Mouse (Mus musculus) regulatory T cell (primary cell): ENCODE measurements around the gene Gatad2b.
"Not testable (repeated sequence)": the region's sequence is repeated elsewhere in the genome, so short reads cannot be mapped to it uniquely, and the experiment has no call there.

ENCODE experiments used
- in situ Hi-C: fragments of 300-600 bp; cut with MboI, MseI; formaldehyde crosslinking; loops from one replicate; pipeline ENCODE4 v1.15.1; 2025; ENCODE audit warnings: high pct_unique_total_duplicates

The Gatad2b gene

DNA sequence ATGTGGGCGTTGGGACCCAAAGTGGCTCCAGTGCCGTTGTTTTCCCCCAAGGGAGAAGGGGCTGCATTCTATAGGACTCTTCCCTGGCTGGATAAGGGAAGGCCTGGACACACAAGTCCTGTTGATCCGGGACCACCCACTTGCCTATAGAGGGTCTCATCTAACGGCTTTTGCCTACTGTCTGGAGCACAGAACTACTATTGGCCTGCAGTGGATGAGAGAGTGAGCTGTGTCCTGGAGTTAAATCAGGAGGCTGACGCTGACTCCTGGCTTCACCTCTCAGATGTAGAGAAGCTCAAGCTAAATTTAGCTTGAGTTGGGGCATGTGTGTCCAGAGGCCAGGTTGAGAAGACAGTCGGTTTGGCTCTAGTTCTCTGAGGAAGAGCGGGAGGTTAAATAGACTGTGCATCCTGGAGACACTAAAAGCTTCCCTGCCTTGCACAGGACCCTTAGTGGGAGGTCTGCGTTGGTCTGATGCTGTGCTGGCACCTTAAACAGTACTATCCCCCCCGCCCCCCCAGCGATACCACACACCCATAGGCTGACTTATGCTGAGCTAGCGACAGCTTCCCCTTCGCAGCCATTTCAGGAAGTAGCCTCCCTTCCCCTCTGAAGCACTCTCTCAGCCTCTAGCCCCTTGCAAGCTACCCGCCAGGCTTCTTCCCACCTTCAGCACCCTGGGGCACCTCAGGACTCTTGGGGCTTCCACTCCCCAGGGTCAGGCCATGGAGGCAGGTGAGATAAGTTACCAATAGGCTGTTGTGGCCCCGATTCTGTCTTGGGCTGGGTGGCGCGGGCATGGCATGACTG lies 26.8 kb upstream of the Gatad2b start:
- in situ Hi-C loops = no loop called here

DNA sequence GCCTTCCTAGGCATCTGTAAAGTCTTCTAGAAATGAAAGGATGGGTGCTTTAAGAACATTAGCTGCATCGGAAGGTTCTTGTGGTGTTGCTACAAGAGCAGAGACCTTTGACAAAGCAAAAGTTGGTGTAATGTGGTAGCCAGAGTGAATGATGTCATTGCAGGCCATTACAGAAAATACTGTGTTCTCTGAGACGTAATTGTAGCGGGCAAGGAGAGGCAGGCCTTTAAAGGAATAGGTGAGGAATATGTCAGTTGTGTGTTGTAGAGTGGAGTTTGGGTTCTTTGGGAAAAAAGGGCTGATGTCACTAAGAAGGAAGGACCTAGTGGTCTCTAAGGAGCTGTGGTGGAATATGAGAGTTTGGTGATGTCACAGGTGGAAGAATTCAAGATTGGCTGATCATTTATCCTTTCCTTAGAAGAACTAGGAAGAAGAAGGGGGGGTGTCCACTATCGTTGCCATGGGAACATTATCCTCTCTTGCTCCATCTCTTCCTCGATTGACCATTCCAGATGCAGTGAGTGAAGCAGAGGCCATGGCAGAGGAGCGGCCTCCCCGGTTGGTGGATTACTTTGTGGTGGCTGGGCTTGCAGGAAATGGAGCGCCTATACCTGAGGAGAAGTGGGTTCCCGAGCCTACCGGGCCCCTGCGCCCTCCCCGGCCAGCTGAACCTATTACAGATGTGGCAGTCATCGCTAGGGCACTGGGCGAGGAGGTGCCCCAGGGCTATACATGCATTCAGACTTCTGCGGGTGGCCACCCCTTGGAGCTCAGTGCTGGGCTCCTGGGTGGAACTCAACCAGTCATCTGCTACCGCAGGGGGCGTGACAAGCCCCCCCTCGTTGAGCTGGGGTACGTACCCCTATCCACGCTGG lies 25.8 kb upstream of the Gatad2b start:
- in situ Hi-C loops = no loop called here

DNA sequence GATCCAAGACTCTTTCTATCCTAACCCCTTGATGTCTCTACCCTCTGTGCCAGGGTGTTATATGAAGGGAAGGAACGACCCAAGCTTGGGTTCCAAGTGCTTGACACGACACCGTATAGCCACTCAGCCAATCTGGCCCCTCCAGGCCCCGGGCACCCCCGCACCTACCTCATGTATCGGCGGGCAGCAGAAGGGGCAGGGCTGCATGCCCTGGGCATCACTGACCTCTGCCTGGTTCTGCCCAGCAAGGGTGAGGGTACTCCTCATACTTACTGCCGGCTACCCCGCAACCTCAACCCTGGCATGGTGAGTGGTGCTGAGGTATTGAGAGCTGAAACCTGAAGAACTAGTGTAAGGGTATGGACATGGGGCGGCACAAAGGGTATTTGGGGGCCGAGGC lies 24.8 kb upstream of the Gatad2b start:
- in situ Hi-C loops = no loop called here

DNA sequence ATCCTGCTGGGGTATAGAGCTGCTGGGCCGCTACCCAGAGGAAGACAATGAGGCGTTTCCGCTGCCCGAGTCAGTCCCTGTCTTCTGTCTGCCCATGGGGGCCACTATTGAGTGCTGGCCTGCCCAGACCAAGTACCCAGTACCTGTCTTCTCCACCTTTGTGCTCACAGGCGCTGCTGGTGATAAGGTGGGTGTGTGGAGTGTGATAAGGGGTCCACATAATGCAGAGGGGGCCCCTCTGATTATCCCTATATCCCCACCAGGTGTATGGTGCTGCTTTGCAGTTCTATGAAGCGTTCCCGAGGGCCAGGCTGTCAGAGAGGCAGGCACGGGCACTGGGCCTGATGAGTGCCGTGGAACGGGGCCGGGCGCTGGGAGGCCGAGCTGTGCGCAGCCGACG lies 24.0 kb upstream of the Gatad2b start:
- in situ Hi-C loops = no loop called here

- in situ Hi-C loops = no loop called here
Measured at GRCm38 (mm10) chr3:90270784-90271183, 22.2 kb upstream of the Gatad2b start.

GRCm38 (mm10) chr3:90272170-90272569 lies 20.8 kb upstream of the Gatad2b start:
- in situ Hi-C loops = no loop called here

DNA sequence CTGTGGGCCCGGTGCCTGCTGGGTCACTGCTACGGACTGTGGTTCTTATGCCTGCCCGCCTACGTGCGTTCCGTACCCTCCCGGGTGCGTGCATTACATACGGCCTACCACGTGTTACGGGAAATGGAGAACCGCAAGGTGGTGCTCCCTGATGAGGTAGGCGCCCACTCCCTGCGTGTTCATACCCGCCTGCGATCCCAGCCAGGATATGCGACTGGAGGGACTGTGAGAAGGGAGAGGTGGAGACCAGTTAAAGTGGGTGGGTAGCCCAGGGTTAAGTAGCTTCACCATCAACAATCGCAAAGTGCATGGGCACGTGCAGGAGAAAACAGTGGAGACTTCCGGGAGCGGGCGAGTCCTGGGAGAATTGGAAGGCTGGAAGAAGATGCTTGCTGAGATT lies 19.1 kb upstream of the Gatad2b start:
- in situ Hi-C loops = no loop called here

DNA sequence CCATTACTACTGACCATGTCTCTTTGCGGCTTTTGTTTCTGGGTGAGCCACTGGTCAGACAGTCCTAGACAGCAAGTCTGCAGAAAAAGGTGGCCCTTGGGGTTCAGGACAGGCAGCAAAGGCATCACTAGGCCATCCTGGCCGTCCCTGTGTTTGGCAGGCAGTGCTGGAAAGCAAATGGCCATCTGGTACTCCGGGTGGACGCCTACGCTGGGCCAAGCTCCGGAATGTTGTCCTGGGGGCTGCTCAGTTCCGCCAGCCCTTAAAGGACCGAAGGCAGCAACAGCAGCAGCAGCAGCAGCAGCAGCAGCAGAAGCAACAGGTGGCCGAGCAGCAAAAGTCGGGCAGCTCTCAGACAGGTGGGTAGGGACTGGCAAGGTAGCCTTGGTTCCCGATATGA lies 17.7 kb upstream of the Gatad2b start:
- in situ Hi-C loops = no loop called here

GRCm38 (mm10) chr3:90276858-90277257 lies 16.1 kb upstream of the Gatad2b start:
- in situ Hi-C loops = no loop called here

- in situ Hi-C loops = no loop called here
Measured at GRCm38 (mm10) chr3:90277793-90278192, 15.2 kb upstream of the Gatad2b start.

DNA sequence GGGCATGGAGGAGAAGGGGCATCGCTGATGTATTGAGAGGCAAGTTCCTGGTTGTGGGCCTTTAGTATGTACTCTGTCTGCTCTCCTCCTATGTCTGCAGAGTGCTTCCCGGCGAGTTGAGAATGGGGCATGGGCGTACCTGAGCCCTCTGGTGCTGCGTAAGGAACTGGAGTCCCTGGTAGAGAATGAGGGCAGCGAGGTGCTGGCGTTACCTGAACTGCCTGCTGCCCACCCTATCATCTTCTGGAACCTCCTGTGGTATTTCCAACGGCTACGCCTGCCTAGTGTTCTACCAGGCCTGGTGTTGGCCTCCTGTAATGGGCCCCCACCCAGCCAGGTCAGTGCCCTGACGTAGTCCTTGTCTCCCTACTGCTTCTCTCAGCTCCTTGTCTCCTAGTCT lies 14.8 kb upstream of the Gatad2b start:
- in situ Hi-C loops = no loop called here

GRCm38 (mm10) chr3:90279216-90279615 lies 13.8 kb upstream of the Gatad2b start:
- in situ Hi-C loops = no loop called here

DNA sequence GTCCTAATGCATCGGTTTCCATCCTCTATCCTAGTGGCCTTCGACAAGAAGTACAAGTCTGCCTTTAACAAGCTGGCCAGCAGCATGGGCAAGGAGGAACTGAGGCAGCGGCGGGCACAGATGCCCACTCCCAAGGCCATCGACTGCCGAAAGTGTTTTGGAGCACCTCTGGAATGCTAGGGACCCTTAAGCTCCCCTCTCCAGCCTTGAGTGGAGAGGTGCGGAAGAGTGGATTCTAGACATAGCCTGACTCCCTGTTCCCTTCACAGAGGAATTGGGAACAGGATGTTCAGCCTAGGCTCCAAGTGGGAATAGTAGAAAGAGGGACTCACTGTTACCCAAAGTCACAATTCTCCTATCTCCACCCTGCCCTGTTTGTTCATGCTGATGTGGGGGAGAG lies 13.2 kb upstream of the Gatad2b start:
- in situ Hi-C loops = no loop called here

DNA sequence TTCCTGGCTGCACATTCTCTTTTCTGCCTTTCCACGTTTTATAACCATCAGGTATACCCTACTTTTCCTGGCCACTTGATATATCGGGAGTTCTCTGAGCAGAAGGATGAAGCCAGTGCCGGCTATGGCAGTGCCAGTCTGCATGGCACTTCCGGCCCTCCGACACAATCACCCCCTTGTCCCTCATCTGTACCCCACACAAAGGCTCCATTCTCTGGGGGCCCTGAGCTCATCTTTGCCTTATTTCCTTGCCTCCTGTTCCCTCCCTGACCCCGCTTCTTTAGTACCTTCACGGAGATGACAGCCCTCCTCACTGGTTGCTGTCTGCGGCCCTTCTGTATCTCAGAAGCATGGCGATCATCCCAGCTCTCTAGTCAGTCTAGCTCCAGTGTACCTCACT lies 12.3 kb upstream of the Gatad2b start:
- in situ Hi-C loops = no loop called here

GRCm38 (mm10) chr3:90284150-90284549 lies 8.8 kb upstream of the Gatad2b start:
- in situ Hi-C loops = no loop called here

DNA sequence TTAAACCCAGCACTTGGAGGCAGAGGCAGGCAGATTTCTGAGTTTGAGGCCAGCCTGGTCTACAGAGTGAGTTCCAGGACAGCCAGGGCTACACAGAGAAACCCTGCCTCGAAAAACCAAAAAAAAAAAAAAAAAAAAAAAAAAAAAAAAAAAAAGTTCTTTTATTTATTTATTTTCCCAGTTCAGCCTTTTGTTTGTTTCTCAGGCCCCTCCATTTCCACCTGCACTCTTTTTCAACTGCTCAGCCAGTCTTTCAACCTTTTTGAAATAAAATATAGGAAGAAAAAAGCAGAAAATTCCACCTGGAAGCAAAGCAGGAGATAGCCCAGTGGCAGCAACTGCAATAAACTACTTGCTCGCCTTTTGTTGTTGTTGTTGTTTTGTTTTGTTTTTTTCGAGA lies 3.6 kb upstream of the Gatad2b start:
- in situ Hi-C loops = not testable (repeated sequence)

- in situ Hi-C loops = loop anchor here (10.0 kb wide), 1 partner anchor 304 kb away; the partner anchor contains the start of gene S100a2
Measured at GRCm38 (mm10) chr3:90290602-90291001, 2.4 kb upstream of the Gatad2b start.

GRCm38 (mm10) chr3:90291982-90292344 lies 1.0 kb upstream of the Gatad2b start:
- in situ Hi-C loops = loop anchor here (10.0 kb wide), 1 partner anchor 303 kb away; the partner anchor contains the start of gene S100a2

DNA sequence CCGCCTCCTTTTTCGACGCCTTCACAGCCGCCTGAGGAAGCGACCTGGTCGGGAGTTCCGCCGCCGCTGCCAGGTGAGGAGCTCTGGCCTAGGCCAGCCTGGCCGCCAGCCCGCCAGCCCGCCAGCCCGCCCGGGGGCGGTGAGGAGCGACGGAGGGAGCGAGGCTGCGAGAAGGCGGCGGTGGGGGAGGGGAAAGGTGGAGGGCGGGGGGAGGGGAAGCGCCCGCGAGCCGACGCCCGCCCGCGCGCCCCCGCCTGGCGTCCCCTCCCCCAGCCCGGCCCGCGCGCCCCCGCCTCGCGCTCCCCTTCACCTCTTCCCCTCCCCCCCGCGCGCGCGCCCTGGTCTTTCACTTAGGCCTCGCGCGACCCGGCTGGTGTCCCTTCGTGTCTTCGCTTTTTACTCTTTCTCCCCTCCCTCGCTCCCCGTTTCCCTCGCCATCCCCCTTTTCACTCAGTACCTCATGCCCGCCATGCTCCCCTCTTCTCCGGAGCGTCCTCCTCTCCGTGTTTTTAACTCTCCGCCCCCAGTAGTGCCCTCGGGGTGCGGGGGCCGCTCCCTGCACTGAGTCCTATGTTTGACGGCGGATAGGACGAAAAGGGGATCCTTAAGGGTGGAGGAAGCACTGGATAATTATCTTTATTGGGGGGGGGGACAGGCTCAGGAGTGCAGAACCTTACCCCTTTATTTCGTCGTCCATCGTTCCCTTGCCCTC lies 530 bp downstream of the Gatad2b start:
- in situ Hi-C loops = loop anchor here (10.0 kb wide), 1 partner anchor 301 kb away; the partner anchor contains the start of gene S100a2

GRCm38 (mm10) chr3:90294064-90294440 lies 1.1 kb downstream of the Gatad2b start:
- in situ Hi-C loops = loop anchor here (10.0 kb wide), 1 partner anchor 301 kb away; the partner anchor contains the start of gene S100a2

- in situ Hi-C loops = loop anchor here (10.0 kb wide), 1 partner anchor 300 kb away; the partner anchor contains the start of gene S100a2
Measured at GRCm38 (mm10) chr3:90294651-90295050, 1.7 kb downstream of the Gatad2b start.

DNA sequence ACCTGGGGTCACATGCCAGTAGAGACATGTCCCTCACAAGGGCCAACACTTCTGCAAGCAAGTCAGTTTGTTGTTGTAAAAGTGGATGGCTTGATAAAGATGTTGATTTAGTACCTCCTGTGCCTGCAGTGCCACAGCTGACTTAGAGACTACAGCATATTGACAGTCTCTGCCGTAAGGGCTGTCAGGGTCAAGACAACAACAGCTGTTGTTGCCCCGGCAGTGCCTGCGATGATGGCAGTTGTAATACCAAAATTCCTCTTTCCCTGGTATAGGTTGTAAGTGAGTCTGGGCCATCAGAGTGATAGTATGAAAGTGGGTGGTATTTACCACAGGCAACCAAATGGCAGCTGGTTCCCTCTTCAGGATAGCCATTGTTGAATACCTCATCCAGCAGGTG lies 12.8 kb downstream of the Gatad2b start:
- in situ Hi-C loops = no loop called here
